Mouse (Mus musculus) small intestine, adult 2 months (tissue): ENCODE data around the gene Nup210l.

ENCODE experiments used
- CTCF ChIP-seq: fragments of 200-500 bp; IDR thresholded peaks from 2 replicates; pipeline ENCODE4 v1.5.1; 2012; ENCODE audit warnings: low read depth, mild to moderate bottlenecking, control low read depth, inconsistent platforms, low read length, moderate library complexity, mixed read lengths; ENCODE audit not compliant: insufficient replicate concordance, insufficient read length; ENCODE audit errors: extremely low read depth
- POLR2A ChIP-seq: fragments of 200-500 bp; IDR thresholded peaks from 2 replicates; pipeline ENCODE4 v1.6.1; 2012; ENCODE audit warnings: low read depth, mild to moderate bottlenecking, control low read depth, inconsistent platforms, low read length, moderate library complexity

DNA sequence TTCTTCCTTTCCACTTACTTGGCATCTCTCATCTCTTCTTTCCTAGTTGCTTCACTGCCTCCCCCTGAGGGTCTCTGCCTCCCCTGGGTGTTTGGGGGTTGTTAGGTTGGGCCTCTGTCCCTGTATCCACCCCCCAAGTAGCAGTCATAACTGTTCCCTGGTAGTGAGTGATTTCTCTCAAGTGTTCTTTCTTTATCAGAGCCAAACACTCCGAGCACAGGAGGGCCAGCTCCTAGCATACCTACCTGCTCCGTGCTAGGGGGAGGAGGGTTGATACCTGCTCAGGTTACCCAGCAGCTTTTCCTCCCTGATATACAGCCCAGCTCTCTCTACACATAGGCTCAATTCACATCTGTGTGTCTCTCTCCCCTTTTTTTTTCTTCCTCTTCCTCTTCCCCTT, 15.3 kb upstream of the Nup210l start:
- TF ChIP-seq CTCF (no peak), POLR2A (no peak)
